Mouse (Mus musculus): ENCODE measurements around the gene Dyrk1b.
"Not testable (repeated sequence)": the region's sequence is repeated elsewhere in the genome, so short reads cannot be mapped to it uniquely, and the experiment has no call there.

Dyrk1b gene

DNA sequence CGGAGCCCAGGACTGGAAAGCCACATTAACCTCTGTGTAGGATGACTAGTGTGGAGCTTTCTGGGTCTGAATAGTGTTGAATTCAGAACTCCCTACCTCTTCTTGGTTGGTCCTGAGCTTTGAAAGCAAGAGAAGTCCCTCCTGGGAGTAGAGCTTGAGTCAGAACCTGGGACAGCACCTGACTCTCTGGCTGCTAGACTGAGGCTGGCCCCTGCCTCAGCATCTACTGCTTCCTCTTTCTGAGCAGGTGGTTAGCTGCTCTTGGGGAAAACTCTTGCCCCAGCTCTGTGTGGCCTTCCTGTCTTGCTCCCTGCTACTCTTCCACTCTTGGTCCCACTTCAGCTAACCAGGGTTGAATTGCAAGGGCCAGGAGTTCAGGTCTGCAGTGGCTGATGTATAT is 12.6 kb downstream of the Dyrk1b start:
- no peak for DNase-seq (ENCODE audit: low read depth in 2 of 2, low spot score in 2 of 2)

- DNase-seq (ENCODE audit: low read depth in 2 of 2, low spot score in 2 of 2), result no peak
Measured at GRCm38 (mm10) chr7:28195414-28196098, 16.3 kb downstream of the Dyrk1b start.

GRCm38 (mm10) chr7:28196528-28196927 is 17.3 kb downstream of the Dyrk1b start:
- no peak for DNase-seq (ENCODE audit: low read depth in 2 of 2, low spot score in 2 of 2)

DNA sequence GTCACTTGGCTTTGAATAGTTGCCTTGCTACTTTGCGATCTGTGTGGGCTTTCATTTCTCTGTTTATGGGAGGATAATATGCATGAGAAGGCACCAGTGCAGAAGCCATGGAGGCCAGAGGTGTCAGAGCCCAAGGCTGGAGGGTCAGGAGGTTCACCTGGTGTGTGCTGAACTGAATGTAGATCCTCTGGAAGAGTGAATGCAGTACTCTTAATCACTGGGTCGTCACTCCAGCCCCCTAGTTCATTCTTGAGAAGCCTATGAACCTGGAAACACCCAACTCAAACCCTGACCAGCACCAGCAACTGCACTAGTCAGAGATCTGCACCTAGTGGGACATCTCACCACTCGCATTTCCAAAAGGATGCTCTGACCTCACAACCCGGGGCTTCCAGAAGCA is 19.8 kb downstream of the Dyrk1b start:
- no peak for DNase-seq (ENCODE audit: low read depth in 2 of 2, low spot score in 2 of 2)

DNA sequence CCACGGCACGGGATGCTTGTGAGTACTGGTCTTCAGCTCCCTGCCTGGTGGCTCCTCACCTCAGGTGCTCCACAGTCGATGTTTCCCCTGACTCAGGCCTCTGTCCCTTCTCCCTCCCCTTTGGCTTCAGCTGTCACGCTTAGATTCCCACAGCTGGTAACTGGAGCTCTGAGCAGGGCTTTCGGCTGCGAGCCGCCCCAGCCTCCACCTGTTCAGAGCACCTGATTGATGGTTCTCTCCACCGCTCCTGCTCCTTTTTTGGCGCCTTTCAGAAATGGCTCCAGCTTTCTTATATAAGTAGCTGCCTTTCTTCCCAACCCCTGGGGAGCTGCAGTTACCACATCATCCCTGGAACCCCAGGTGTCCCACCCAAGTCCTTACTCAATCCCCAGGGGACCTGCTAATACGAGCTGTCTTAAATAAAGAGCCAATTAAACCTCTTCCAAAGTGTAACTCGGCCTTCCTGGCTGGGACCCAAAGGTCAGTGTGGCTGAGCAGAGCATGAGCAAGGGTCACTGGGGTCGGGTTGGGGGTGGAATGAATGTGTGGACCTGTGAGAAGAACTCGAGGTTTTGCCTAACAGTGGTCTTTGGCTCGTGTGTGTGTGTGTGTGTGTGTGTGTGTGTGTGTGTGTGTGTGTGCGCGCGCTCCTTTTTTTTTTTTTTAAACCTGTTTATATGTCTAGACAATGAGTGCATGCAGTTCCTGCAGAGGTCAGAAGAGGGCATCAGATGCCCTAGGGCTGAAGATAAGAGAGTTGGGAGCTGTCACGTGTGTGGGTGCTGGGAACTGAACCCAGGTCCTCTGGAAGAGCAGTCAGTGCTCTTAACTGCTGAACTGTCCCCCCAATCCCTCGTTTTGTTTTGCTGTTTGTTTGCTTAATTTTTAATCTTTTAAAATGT is 24.2 kb downstream of the Dyrk1b start:
- no peak for DNase-seq (ENCODE audit: low read depth in 2 of 2, low spot score in 2 of 2)

- peak in 1 of 2 experiments; percentile 9 for DNase-seq (ENCODE audit: low read depth in 2 of 2, low spot score in 2 of 2)
Measured at GRCm38 (mm10) chr7:28206044-28206600, 26.9 kb downstream of the Dyrk1b start.

GRCm38 (mm10) chr7:28208396-28208987 is 29.2 kb downstream of the Dyrk1b start:
- no peak for DNase-seq (ENCODE audit: low read depth in 2 of 2, low spot score in 2 of 2)

DNA sequence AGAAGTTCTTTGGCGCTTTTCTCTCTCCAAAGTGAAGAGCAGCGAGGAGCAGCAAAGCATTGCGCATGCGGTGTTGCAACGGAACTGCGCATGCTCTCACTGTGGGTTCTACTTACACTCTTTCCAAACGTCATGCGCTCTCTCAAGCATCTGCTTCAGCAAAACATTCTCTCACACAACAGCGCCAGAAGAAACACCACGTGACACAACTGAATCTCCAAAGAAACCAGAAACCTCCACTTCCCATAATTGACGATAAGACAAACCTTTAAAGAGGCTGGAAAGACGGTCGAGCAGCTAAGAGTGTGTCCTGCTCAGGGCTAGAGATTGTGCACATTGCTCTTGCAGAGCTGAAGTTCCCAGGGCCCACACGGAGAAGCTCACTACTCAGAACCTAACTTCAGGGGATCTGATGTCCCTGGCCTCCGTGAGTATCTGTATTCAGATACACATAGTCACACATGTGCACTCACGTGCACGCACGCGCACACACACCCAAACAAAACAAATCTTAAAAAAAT is 29.8 kb downstream of the Dyrk1b start:
- DNase-seq (ENCODE audit: low read depth in 2 of 2, low spot score in 2 of 2), result peak; percentile 34 to 55

DNA sequence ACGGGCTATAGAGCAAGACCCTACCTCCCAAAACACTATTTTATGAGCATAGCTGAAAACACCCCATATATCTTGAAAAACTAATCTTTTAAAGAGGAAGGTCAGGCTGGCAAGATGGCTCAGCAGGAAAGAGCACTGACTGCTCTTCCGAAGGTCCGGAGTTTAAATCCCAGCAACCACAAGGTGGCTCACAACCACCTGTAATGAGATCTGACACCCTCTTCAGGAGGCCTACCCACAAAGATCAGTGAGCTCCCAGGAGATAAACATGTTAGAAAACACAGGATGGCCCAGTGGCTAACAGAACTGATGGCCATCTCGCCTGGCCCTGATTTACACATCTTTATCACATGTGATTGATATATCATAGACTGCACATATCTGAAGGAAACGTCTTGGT is 31.5 kb downstream of the Dyrk1b start:
- DNase-seq (ENCODE audit: low read depth in 2 of 2, low spot score in 2 of 2), result no peak

- DNase-seq (ENCODE audit: low read depth in 2 of 2, low spot score in 2 of 2), result peak; percentile 30 to 63
Measured at GRCm38 (mm10) chr7:28214142-28214541, 34.9 kb downstream of the Dyrk1b start.

DNA sequence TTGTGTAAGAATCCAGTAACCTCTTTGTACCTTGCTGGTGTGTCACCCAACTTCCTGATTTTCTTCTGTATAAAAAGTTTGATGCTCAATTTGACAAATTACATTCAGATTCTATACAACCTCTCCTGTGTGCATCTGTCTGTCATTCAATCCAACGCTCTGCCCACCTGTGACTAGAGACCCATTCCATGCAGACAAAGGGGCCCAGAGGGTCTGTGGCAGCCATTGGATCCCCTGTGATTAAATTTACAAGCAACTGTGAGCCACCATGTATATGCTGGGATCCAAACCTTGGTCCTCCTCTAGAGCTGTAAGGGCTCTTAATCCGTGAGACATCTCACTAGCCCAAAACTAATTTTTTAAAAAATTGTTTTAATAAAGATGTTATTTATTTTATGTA is 36.7 kb downstream of the Dyrk1b start:
- DNase-seq (ENCODE audit: low read depth in 2 of 2, low spot score in 2 of 2), result not testable (repeated sequence)

DNA sequence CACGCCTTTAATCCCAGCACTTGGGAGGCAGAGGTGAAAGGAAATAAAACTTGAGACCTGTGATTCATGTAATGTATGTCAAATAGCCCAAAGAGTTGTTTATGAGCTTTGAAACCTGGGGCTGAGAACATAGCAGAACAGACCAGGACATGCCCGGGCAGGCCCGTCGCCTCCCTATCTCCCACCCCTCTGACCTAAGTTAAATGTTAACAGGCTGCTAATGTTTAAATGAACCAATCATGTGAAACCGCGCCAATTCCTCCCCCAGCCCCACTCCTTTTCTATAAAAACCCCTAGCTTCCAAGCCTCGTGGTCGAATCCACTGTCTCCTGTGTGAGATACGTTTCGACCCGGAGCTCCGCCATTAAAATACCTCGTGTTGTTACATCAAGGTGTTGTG is 38.5 kb downstream of the Dyrk1b start:
- not testable (repeated sequence) for DNase-seq (ENCODE audit: low read depth in 2 of 2, low spot score in 2 of 2)

- not testable (repeated sequence) for DNase-seq (ENCODE audit: low read depth in 2 of 2, low spot score in 2 of 2)
Measured at GRCm38 (mm10) chr7:28218951-28219740, 39.9 kb downstream of the Dyrk1b start.

DNA sequence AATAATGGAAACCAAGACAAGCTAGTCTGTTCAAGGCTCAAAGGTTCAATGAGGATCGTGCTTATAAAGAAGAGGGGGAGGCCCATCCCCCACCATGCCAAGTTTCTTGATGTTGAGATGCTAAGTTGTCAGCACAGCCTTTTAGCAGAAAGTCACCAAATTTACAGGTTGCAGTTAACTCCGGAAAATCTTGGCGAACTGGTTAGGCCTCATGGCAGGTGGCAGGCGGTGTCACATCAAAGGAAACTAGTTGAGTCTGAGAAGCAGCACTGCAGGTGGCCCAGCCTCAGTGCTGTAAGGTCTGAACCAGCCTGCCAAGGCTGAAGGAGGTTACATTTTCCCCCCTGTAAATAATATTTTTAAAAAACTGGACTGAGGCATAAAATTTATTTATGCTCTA is 47.6 kb downstream of the Dyrk1b start:
- DNase-seq (ENCODE audit: low read depth in 2 of 2, low spot score in 2 of 2), result not testable (repeated sequence)

DNA sequence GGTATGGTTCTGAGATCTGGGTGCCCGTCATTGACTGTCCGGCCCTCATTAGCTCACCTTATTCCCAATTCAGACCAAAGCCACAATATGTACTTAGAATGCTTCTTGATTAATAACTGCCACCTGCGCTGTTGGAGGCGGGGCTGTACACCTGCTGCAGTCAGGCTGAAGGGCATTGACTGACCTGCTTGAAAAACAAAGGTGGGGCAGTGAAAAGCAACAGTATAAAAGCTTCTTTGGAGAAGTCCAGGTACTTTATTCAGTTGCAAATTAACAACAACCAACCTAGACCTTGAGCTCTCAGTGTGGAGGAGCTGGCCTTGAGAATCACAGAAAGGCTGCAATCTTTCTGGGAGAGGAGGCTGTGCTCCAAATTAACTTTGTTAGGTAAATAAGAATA is 48.2 kb downstream of the Dyrk1b start:
- DNase-seq (ENCODE audit: low read depth in 2 of 2, low spot score in 2 of 2), result not testable (repeated sequence)

Data from CD8-positive naive resting alpha-beta T cell, adult 2 months (primary cell).